Mouse (Mus musculus) erythroblast, embryonic 14.5 days (primary cell): ENCODE measurements around the gene Zfp653. TPM values are rescaled to one million over a fixed set of nuclear protein-coding genes. Genes with fewer than 3 reads are reported as not detected.

Source experiments
- H3K27me3 ChIP-seq: 2 replicates; pipeline ENCODE4 v1.6.1; 2012; ENCODE audit warnings: inconsistent platforms; ENCODE audit not compliant: control insufficient read depth
- H3K36me3 ChIP-seq: 2 replicates; pipeline ENCODE4 v1.6.1; 2012; ENCODE audit warnings: mild to moderate bottlenecking, inconsistent platforms; ENCODE audit not compliant: control insufficient read depth
- H3K4me1 ChIP-seq: 2 replicates; pipeline ENCODE4 v1.6.1; 2012; ENCODE audit warnings: inconsistent platforms; ENCODE audit not compliant: control insufficient read depth
- H3K4me3 ChIP-seq: replicated peaks from 2 replicates; pipeline ENCODE3; 2012; ENCODE audit warnings: moderate library complexity, mild to moderate bottlenecking, inconsistent platforms
- H3K9me3 ChIP-seq: 2 replicates; pipeline ENCODE4 v1.6.1; 2012; ENCODE audit warnings: low read length, inconsistent platforms, mixed read lengths; ENCODE audit not compliant: control insufficient read depth
- GATA1 ChIP-seq: IDR thresholded peaks from 2 replicates; pipeline ENCODE4 v1.6.1; 2012; ENCODE audit warnings: low read length, inconsistent platforms, mixed read lengths
- TAL1 ChIP-seq: IDR thresholded peaks from 3 replicates; pipeline ENCODE4 v1.6.1; 2012; ENCODE audit warnings: low read length, inconsistent platforms, mixed read lengths
- polyA plus RNA-seq: library from polyadenylated mRNA; stranded (reverse); fragments of >175 nt; gene quantifications from 2 replicates; pipeline ENCODE4 v1.2.3, GENCODE M21; 2012

The Zfp653 gene
- 2.1 and 2.8 TPM in 2 replicates for polyA plus RNA-seq

DNA sequence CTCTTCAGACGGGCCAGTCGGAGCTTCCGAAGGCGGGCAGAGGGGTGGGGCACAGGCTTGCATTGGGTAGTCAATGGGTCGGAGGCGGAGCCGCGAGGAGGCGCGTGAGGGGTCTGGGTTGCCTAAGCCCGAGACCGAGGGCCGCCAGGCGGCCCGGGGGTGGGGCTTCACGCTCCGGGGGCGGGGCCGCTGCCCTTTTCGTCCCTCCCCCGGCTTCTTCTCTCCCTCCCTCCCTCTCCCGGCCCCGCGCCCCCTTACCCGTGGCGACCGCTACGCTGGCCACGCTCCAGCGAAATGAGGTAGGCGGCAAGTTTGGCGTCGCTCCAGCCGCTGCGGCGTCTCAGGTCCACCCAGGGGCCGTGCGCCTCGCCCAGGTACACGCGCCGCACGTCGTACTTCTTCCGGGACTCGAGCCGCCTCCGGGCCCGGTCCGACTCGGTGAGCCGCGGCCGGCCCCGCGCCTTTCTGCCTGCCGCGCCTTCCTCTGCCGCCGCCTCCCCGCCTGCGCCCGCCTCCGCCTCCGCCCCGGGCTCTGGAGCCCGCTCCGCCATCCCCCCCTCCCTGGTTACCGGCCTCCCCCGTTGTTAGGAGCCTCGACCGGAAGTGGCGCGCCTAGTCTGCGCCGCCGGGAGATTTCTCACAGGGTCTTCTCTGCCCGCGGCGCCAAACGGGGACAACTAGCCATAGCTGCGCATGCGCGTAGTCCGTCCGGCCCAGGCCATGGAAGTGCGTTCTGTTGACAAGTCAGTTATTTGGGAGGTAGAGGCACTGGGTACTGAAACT lies at the start of gene Zfp653, which contains the start of gene Gm49318:
TSS of gene Zfp653 (minus strand) at position 586 of the 783 bp plus-strand sequence.
TSS of gene Gm49318 (minus strand) at position 469 of the 783 bp plus-strand sequence.
- peak within 1 kb of the TSS; percentile 88 for H3K4me3 ChIP-seq
- H3K27me3 ChIP-seq, result no peaks in the 10 kb centered on the region
- H3K4me1 ChIP-seq, result peaks cover 23% of the 10 kb centered on the region
- TF ChIP-seq TAL1 (no peak), GATA1 (no peak)
- H3K36me3 ChIP-seq, result peaks cover 67% of the 10 kb centered on the region
- no peaks in the 10 kb centered on the region for H3K9me3 ChIP-seq

DNA sequence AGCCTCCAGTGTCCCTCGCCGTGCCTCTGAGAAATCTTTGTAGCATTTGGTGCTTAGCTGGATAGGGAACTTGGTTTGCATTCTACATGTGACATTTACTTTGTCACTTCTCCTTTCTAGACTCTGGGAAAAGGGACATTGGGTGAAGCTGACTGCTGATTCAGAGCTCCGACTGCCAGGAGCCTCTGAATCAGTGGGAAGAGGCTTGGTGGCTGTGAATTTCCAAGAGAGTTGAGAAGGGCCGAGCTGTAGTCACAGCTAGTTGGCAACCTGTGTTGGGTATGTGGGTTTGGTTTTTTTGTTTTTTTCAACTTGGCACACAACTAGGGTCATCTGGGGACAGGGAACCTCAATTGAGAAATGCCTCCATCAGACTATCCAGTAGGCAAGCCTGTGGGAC lies 48.4 kb upstream of the Zfp653 start:
- no peaks in the 10 kb centered on the region for H3K27me3 ChIP-seq
- TF ChIP-seq GATA1, result no peak
- no peak for TF ChIP-seq TAL1
- H3K36me3 ChIP-seq, result peaks cover 12% of the 10 kb centered on the region
- H3K4me1 ChIP-seq, result peaks cover 68% of the 10 kb centered on the region
- H3K9me3 ChIP-seq, result no peaks in the 10 kb centered on the region
- H3K4me3 ChIP-seq, result no peak overlapping the region

DNA sequence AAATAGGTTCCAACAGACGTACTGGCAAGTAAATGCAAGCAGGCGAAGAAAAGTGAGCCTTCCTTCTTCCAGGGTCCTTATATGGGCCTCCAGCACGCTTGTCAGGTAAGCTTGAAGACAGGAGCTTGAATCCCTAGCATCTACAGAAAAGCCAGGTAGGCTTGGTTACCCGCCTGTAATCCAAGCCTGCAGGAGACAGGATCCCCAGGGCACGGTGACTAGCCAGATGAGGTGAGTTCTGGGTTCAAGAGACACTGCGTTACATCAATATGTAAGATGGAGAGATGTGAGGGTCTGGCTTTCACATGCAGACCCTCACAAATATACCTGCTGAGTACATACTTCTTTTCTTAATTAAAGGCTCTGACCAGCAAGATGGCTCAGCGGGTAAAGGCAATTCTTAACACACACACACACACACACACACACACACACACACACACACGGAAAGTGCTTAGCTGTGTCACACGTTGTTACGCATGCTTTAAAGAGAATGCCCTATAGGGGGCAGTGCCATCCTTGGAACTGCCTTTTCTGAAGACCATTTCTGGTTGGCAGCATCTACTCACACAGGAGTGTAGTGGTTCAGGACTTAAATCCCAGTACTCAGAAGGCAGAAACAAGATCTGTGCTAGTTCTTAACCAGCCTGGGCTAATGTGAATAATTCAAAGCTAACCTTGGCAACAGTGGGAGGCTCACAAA lies 46.7 kb upstream of the Zfp653 start:
- Histone ChIP-seq H3K4me3 (peak overlapping the region; percentile 83), H3K27me3 (no peaks in the 10 kb centered on the region), H3K9me3 (no peaks in the 10 kb centered on the region), H3K4me1 (peaks cover 57% of the 10 kb centered on the region), H3K36me3 (peaks cover 23% of the 10 kb centered on the region)
- TF ChIP-seq GATA1 (no peak), TAL1 (no peak)

DNA sequence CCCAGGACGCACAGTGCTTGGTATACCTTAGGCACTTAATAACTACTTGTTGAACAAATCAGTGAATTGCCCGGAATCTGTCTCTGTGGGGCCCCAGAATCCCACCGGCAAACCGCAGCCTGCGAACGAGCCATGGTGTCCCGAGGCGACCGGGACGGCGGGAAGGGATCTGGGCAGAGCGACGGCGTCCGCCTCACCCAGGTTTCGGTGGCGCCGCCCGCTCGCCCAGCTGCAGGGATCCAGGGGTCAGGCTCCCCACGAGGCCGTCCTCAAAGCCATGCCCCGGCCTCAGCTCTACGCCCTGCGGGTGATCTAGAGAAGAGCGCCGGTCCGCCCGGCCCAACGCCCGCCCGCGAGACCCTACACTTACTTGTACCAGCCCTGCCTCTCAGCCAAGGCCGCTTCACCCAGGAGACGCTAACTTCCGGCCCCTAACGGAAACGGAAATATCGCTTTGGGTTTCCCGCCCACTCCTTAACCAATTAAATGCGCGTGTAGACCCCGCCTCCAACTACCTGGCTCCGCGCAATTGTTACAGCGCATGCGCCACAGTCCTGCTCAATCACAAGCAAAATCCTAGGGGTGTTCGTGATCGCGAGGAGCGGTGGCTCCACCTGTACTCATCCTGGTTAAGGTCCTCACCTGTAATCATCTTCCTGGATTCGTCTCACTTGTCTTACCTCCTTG lies 45.7 kb upstream of the Zfp653 start, which contains the start of gene Elof1:
TSS of gene Elof1 (minus strand) at position 433 of the 687 bp plus-strand sequence.
- H3K4me1 ChIP-seq, result peaks cover 47% of the 10 kb centered on the region
- no peak for TF ChIP-seq GATA1
- TF ChIP-seq TAL1, result no peak
- peak within 1 kb of the TSS; percentile 83 for H3K4me3 ChIP-seq
- H3K27me3 ChIP-seq, result no peaks in the 10 kb centered on the region
- H3K9me3 ChIP-seq, result no peaks in the 10 kb centered on the region
- peaks cover 34% of the 10 kb centered on the region for H3K36me3 ChIP-seq

DNA sequence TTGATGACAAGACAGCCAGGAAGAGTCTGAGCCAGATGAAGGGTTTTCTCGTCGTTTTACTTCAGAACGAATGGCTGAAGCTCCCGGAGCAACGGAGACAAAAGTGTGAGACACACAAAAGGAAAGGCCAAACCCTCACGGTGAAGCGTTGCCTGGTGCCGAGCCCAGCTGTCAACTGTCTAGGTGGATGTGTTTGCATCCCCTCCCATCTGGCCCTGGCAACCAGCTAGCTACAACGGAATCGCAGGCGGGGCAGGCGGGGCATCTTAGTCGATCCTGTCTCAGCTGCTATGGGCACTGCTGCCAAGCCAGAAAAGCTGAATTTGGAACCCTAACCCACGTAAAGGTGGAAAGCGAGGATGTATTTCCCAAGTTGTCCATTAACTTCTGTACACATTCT lies 44.9 kb upstream of the Zfp653 start:
- Histone ChIP-seq H3K36me3 (peaks cover 42% of the 10 kb centered on the region), H3K4me3 (peak overlapping the region; percentile 83), H3K4me1 (peaks cover 40% of the 10 kb centered on the region), H3K9me3 (no peaks in the 10 kb centered on the region), H3K27me3 (no peaks in the 10 kb centered on the region)
- TF ChIP-seq TAL1 (no peak), GATA1 (no peak)

GRCm38 (mm10) chr9:22115635-22116034 lies 44.5 kb upstream of the Zfp653 start:
- H3K9me3 ChIP-seq, result no peaks in the 10 kb centered on the region
- TF ChIP-seq GATA1 (no peak), TAL1 (no peak)
- H3K27me3 ChIP-seq, result no peaks in the 10 kb centered on the region
- H3K4me3 ChIP-seq, result peak overlapping the region; percentile 83
- H3K4me1 ChIP-seq, result peaks cover 35% of the 10 kb centered on the region
- H3K36me3 ChIP-seq, result peaks cover 46% of the 10 kb centered on the region

DNA sequence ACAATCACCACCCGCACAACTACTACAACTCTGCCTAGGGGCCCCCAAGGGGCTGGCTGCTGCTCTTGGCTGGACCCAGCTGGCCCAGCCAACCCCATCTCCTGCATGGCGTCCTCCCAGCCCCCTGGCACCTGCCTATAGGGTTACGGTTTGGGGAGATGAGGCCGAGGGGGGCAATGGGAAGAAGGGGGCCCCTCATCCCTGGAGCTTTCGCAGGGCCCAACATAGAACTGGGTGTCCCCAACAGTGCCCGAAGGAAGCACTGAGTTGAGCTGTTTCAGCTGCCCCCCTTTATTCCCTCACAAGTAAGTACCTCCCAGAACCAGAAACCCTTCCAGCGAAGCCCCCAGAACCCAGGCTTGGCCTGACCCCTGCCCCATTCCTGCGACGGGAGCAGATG lies 37.0 kb upstream of the Zfp653 start:
- Histone ChIP-seq H3K27me3 (no peaks in the 10 kb centered on the region), H3K4me3 (no peak overlapping the region), H3K9me3 (no peaks in the 10 kb centered on the region), H3K36me3 (peaks cover 42% of the 10 kb centered on the region), H3K4me1 (no peaks in the 10 kb centered on the region; the same call in 1 of the 2 replicates)
- TF ChIP-seq GATA1 (no peak), TAL1 (no peak)

- no peaks in the 10 kb centered on the region for H3K36me3 ChIP-seq
- no peak overlapping the region for H3K4me3 ChIP-seq
- H3K9me3 ChIP-seq, result peaks cover 2% of the 10 kb centered on the region; the same call in 1 of the 2 replicates
- no peak for TF ChIP-seq TAL1
- TF ChIP-seq GATA1, result no peak
- peaks cover 72% of the 10 kb centered on the region for H3K27me3 ChIP-seq
- peaks cover 7% of the 10 kb centered on the region for H3K4me1 ChIP-seq
Measured at GRCm38 (mm10) chr9:22099922-22100321, 28.7 kb upstream of the Zfp653 start.
